Mouse (Mus musculus): ENCODE results near the gene Usp29.

DNA sequence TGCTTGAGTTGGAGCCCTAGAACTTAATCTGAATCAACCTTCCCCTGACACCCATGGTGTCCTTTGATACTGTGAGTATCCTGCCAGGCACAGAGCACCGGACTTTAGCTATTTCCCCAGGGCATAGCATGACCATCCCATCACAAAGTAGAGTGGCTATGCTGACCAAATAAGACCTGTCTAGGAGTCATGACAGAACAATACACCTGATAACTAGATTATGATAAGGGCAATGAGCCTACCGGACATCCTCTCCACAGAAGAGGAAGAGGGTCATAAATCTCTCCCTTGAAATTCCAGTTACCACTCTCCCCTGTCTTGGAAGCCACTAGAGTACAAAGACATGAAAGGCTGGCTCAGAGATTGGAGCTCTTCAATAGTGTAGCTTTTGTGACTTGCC, 56.6 kb downstream of the Usp29 start:
- TF ChIP-seq CTCF (IDR thresholded peaks at IDR 0.05; ENCODE audit: extremely low read depth, insufficient read depth, insufficient read length, insufficient replicate concordance) (no peak), POLR2A (IDR thresholded peaks at IDR 0.05; ENCODE audit: low read depth, low read length) (no peak)
